Mouse (Mus musculus) liver, embryonic 11.5 days (tissue): ENCODE data around the gene Ncbp1. TPM values are rescaled to one million over a fixed set of nuclear protein-coding genes. Genes with fewer than 3 reads are reported as not detected.

Source experiments
- ATAC-seq: fragments of 200-750 bp; cut with Nextera tagmentation; replicated peaks from 2 replicates; pipeline ENCODE4 v1.8.0; 2017; ENCODE audit warnings: moderate number of reproducible peaks, mild to moderate bottlenecking, moderate TSS enrichment, moderate library complexity; ENCODE audit not compliant: low FRiP score
- DNase-seq: peaks from one replicate; pipeline ENCODE4 v3.0.0-alpha.2; 2017; ENCODE audit warnings: low spot score
- H3K27ac ChIP-seq: fragments of 300-500 bp; sonication (generic); 2 replicates; pipeline ENCODE4 v1.5.1; 2014; ENCODE audit warnings: mild to moderate bottlenecking, low read depth, low read length, control low read depth
- H3K27me3 ChIP-seq: fragments of 300-500 bp; sonication (generic); replicated peaks from 2 replicates; pipeline ENCODE4 v1.6.1; 2014; ENCODE audit warnings: low read length, mixed read lengths; ENCODE audit not compliant: control insufficient read depth, insufficient read depth
- H3K36me3 ChIP-seq: fragments of 300-500 bp; sonication (generic); 2 replicates; pipeline ENCODE4 v1.6.1; 2014; ENCODE audit warnings: mild to moderate bottlenecking, low read length, moderate library complexity, mixed read lengths; ENCODE audit not compliant: control insufficient read depth, insufficient read depth
- H3K4me1 ChIP-seq: fragments of 300-500 bp; sonication (generic); replicated peaks from 2 replicates; pipeline ENCODE4 v1.6.1; 2014; ENCODE audit warnings: low read length, mixed read lengths; ENCODE audit not compliant: control insufficient read depth, insufficient read depth
- H3K4me2 ChIP-seq: fragments of 300-500 bp; sonication (generic); 2 replicates; pipeline ENCODE4 v1.6.1; 2014; ENCODE audit warnings: mild to moderate bottlenecking, control low read depth, moderate library complexity
- H3K4me3 ChIP-seq: fragments of 300-500 bp; sonication (generic); 2 replicates; pipeline ENCODE4 v1.5.1; 2014; ENCODE audit warnings: low read depth, low read length, control low read depth
- H3K9ac ChIP-seq: fragments of 300-500 bp; sonication (generic); 2 replicates; pipeline ENCODE4 v1.6.1; 2014; ENCODE audit warnings: low read depth, low read length, control low read depth
- H3K9me3 ChIP-seq: fragments of 300-500 bp; sonication (generic); 2 replicates; pipeline ENCODE4 v1.6.1; 2016; ENCODE audit warnings: low read length, inconsistent platforms, mixed read lengths; ENCODE audit not compliant: control insufficient read depth
- WGBS: fragments of 180-500 bp; shearing (Covaris S2); extraction: QIAGEN DNeasy Blood & Tissue Kit; methylation state at CpG from one replicate; pipeline ENCODE4 v1.1.7; 2014; 5-methylcytosine and 5-hydroxymethylcytosine counted together
- polyA plus RNA-seq: library from polyadenylated mRNA; unstranded; fragments of >200 nt; fragmentation: Nextera tagmentation; extraction: Ambion mirVana; gene quantifications from 2 replicates; pipeline ENCODE4 v1.2.1, GENCODE M21; 2014

Ncbp1 gene
- polyA plus RNA-seq, 1 experiment from 2014 or later, result 97.9 TPM

DNA sequence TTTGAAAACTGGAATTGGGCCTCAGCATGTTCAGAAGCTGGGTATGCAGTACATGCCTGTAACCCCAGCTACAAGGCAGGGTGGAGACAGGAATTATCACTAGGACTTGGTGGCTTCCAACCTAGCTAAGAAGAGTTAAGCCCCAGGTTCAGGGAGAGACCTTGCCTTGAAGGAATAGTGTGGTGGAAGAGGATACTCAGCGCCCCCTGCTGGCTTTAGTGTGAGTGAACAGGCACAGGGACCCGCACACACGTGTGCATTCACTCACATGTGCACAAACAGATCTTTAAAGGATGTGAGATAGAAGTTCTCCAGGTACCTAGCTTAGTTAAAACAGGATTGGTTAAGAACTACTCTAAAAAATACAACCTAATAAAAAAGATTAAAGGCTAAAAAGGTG, 5.9 kb downstream of the Ncbp1 start:
- ATAC-seq (no peak), DNase-seq (no peak)
- H3K4me3 ChIP-seq, result no peak overlapping the region
- no peak overlapping the region for H3K9ac ChIP-seq
- no peaks in the 10 kb centered on the region for H3K27me3 ChIP-seq
- peaks cover 12% of the 10 kb centered on the region for H3K4me1 ChIP-seq
- no peak overlapping the region for H3K4me2 ChIP-seq
- H3K27ac ChIP-seq, result no peak overlapping the region
- H3K9me3 ChIP-seq, result no peaks in the 10 kb centered on the region
- WGBS, result 73% methylated on average over 3 of the region's 3 CpGs
- peaks cover 12% of the 10 kb centered on the region; the same call in 1 of the 2 replicates for H3K36me3 ChIP-seq

DNA sequence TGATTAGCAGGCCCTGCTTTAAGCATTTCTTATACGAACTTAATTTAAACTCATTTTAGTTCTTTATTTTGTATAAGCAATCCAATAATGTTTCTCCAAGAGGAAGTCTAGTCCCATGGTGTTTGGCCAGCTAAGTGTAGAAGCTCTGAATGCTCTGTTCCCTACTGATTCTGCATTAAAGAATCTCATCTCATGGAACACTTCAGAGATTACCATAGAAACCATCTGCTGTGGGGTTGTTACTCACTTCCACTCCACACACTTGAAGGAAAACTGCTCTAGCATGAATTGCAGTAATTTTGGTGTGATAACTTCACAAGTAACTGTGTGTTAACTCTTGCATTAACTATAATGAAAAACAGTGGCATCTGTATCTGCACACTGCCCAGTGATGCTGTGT, 8.5 kb downstream of the Ncbp1 start:
- Histone ChIP-seq H3K27ac (no peak overlapping the region), H3K4me1 (no peaks in the 10 kb centered on the region; the same call in 1 of the 2 replicates), H3K4me3 (no peak overlapping the region), H3K27me3 (no peaks in the 10 kb centered on the region), H3K4me2 (no peak overlapping the region), H3K36me3 (peaks cover 24% of the 10 kb centered on the region; the same call in 1 of the 2 replicates), H3K9ac (no peak overlapping the region), H3K9me3 (no peaks in the 10 kb centered on the region)
- ATAC-seq (no peak), DNase-seq (no peak)
- 94% methylated on average over 1 of the region's 1 CpGs for WGBS

DNA sequence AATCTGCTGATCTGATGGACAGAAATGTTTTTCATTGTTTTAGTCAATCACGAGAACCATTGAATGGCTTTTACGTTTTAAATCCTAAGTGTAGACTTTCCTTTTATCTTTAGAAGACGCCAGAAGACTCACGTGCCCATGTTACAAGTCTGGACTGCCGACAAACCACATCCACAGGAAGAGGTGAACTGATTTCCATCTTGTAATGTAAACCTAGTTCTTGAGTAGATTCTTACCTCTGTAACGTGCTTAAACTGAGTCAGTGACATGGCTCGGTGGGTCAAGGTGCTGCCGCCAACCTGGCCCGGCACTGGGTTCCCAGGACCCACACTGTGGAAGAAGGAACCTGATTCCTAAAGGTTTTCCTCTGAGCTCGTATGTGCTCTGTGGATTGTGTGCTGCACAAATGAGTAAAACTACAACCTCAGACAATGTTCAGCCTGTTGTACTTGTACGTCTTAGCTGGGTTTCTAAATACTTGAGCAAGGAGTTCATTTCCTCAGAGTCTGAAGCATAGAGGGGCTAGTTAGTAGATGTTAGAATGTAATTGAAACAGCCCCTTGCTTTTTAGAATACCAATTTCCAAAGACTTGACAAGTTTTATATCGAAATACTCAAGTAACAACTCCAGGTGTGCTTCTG, 13.6 kb downstream of the Ncbp1 start:
- H3K4me1 ChIP-seq, result no peaks in the 10 kb centered on the region
- 89% methylated on average over 12 of the region's 12 CpGs for WGBS
- no peaks in the 10 kb centered on the region for H3K27me3 ChIP-seq
- no peak overlapping the region for H3K4me2 ChIP-seq
- no peak overlapping the region for H3K4me3 ChIP-seq
- no peak overlapping the region for H3K9ac ChIP-seq
- DNase-seq (no peak), ATAC-seq (no peak)
- H3K9me3 ChIP-seq, result no peaks in the 10 kb centered on the region
- H3K36me3 ChIP-seq, result peaks cover 51% of the 10 kb centered on the region
- H3K27ac ChIP-seq, result no peak overlapping the region

DNA sequence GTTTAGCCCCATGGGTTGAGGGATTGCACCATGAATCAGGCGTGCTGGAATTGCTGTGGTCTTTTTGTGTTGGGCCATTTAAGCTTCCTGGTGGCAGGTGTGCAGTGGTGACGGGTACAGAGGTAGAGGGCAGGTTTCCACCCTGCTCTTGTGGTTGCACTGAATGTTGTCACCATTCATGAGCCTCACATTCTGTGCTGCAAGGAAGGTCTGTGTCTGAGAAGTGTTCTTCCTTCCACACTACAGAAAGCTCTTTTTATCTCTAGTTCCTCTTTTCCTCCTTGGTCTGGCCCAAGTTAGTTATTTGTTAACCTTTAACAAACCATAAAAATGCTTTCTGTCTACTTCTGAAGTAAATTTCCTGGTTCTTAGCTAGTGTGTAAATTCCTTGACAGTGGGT, 25.6 kb downstream of the Ncbp1 start:
- H3K36me3 ChIP-seq, result peaks cover 32% of the 10 kb centered on the region

DNA sequence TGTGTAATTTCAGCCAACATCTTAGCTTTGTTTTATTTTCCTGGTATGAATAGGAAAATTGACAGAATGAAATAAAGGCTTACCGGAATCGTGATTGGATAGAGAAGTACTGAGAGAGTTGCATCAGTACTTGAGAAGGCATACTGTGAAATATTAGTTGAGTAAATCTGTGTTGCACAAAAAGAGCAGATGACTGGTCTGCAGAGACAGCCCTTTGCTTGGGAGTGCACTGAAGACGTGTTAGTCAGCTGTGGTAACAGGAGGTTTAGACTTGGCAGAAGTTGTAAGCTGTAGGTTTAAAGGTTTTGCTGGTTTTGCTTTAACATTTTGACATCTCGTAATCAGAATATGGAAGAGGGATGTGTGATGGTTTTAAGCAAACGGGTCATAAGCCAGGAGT, 27.4 kb downstream of the Ncbp1 start:
- 91% methylated on average over 5 of the region's 5 CpGs for WGBS

More for the DNA sequence above, 25.6 kb downstream of the Ncbp1 start:
- H3K9me3 ChIP-seq, result no peaks in the 10 kb centered on the region
- no peaks in the 10 kb centered on the region for H3K4me1 ChIP-seq
- H3K27ac ChIP-seq, result no peak overlapping the region
- ATAC-seq (no peak), DNase-seq (no peak)
- 80% methylated on average over 2 of the region's 2 CpGs for WGBS
- H3K9ac ChIP-seq, result no peak overlapping the region
- no peak overlapping the region for H3K4me3 ChIP-seq
- no peak overlapping the region for H3K4me2 ChIP-seq
- H3K27me3 ChIP-seq, result no peaks in the 10 kb centered on the region

DNA sequence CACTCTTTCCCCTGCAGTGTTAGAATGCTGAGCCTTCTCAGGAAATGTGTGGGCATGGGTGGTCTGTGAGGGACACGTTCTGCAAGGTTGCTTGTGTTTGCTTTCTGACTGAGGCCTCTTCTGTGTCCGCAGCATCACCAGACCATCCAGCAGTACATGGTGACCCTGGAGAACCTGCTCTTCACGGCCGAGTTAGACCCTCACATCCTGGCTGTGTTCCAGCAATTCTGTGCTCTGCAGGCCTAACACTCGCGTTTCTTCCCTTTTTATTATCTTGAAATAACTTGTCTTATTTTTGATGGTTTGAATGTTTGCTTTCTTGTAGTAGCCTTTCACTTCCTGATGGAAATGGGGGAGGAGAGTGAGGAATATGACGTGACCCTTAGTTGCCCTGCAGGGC, 33.3 kb downstream of the Ncbp1 start:
- Histone ChIP-seq H3K4me2 (no peak overlapping the region), H3K27me3 (no peaks in the 10 kb centered on the region), H3K4me1 (no peaks in the 10 kb centered on the region), H3K36me3 (peaks cover 51% of the 10 kb centered on the region), H3K9ac (no peak overlapping the region), H3K27ac (no peak overlapping the region), H3K4me3 (no peak overlapping the region), H3K9me3 (no peaks in the 10 kb centered on the region)
- ATAC-seq (no peak), DNase-seq (no peak)
- 91% methylated on average over 7 of the region's 7 CpGs for WGBS

More for the DNA sequence above, 27.4 kb downstream of the Ncbp1 start:
- Histone ChIP-seq H3K4me1 (no peaks in the 10 kb centered on the region), H3K36me3 (peaks cover 42% of the 10 kb centered on the region), H3K9me3 (no peaks in the 10 kb centered on the region), H3K9ac (no peak overlapping the region), H3K27ac (no peak overlapping the region), H3K4me2 (no peak overlapping the region), H3K27me3 (no peaks in the 10 kb centered on the region), H3K4me3 (no peak overlapping the region)
- no peak for DNase-seq
- ATAC-seq, result no peak

DNA sequence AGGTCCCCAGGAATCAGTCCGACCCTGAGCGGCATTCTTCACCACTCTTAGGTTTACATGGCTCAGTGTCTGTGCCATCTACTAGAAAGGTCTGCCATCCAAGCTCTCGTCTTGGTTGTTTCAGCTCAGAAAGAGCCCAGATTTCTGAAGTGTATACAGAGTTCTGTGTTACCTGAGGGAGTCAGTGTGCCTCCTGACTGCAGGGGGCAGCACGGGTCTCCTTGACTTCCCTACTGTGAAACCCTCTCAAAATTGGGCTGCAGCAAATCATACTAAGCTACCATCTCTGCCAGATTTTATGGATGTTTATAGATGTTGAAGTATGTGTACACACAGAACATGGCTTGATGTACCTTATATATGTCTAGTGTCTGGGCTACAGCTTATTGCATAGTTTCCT, 37.9 kb downstream of the Ncbp1 start:
- no peaks in the 10 kb centered on the region for H3K27me3 ChIP-seq
- no peaks in the 10 kb centered on the region for H3K4me1 ChIP-seq
- H3K36me3 ChIP-seq, result peaks cover 33% of the 10 kb centered on the region
- ATAC-seq (no peak), DNase-seq (no peak)
- H3K9ac ChIP-seq, result no peak overlapping the region
- no peaks in the 10 kb centered on the region for H3K9me3 ChIP-seq
- no peak overlapping the region for H3K4me2 ChIP-seq
- no peak overlapping the region for H3K4me3 ChIP-seq
- H3K27ac ChIP-seq, result no peak overlapping the region
- 73% methylated on average over 4 of the region's 4 CpGs for WGBS

DNA sequence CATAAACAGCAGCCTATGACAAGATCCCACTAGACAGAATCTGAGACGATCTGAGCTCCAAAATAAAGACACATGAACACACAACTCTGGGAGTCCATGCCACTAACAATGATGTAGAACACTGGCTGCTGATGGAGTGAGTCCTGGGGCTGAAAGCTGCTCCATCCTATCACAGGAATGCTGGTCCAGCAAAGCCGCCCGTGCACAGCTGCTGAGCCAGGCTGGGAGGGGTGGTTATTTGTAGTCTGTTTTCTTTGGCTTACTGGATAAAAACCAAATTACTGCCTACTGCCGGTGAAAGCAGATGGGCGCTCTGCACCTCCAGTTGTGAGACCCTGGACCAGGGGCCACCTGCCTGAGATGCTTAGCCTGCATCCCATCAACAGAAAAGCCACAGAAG, 38.6 kb downstream of the Ncbp1 start:
- Histone ChIP-seq H3K27ac (no peak overlapping the region), H3K27me3 (no peaks in the 10 kb centered on the region), H3K4me2 (no peak overlapping the region), H3K4me1 (no peaks in the 10 kb centered on the region), H3K4me3 (no peak overlapping the region), H3K9ac (no peak overlapping the region), H3K36me3 (peaks cover 31% of the 10 kb centered on the region), H3K9me3 (no peaks in the 10 kb centered on the region)
- DNase-seq, result no peak
- WGBS, result 88% methylated on average over 5 of the region's 5 CpGs
- ATAC-seq, result no peak

DNA sequence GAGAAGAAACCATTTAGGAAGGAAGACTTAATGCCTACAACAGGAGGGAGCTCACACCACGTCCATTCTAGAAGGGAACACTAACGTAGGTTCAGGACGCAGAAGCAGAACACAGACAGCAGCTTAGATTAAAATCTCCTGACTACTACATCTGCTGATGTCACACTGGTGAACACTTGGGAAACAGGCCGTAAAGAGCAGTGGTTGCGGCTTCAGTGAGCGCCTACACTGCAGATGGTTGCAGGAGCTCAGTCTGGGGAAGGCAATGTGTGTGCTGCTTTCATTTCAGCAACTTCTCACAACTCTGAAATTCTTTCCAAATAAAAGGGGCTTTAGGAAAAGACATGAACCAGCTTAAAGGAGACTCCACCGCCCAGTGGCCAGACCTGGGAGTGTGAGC, 39.1 kb downstream of the Ncbp1 start:
- H3K36me3 ChIP-seq, result peaks cover 27% of the 10 kb centered on the region
- no peaks in the 10 kb centered on the region for H3K4me1 ChIP-seq
- WGBS, result 80% methylated on average over 7 of the region's 7 CpGs
- no peak overlapping the region for H3K27ac ChIP-seq
- H3K27me3 ChIP-seq, result no peaks in the 10 kb centered on the region
- no peak overlapping the region for H3K4me3 ChIP-seq
- no peak overlapping the region for H3K4me2 ChIP-seq
- H3K9ac ChIP-seq, result no peak overlapping the region
- H3K9me3 ChIP-seq, result no peaks in the 10 kb centered on the region
- DNase-seq (no peak), ATAC-seq (no peak)
